Mouse (Mus musculus) heart, adult 8-10 months (tissue): ENCODE measurements around the gene Fgf22. TPM values are rescaled to one million over a fixed set of nuclear protein-coding genes. Genes with fewer than 3 reads are reported as not detected.

ENCODE experiments used
- DNase-seq: peaks from one replicate; pipeline ENCODE4 v3.0.0; 2022; ENCODE audit warnings: low spot score
- total RNA-seq, 4 experiments: library from RNA; stranded (reverse); gene quantifications; 2 replicates each; pipeline ENCODE4 v1.2.4; 2022

Gene Fgf22
- total RNA-seq, 4 experiments from 2014 or later: not detected

GRCm38 (mm10) chr10:79766508-79767325 lies 11.8 kb downstream of the Fgf22 start, which contains the start of gene Rnf126:
Rnf126 (minus strand) TSS chr10:79766952.
- DNase-seq: peak; percentile 99

GRCm38 (mm10) chr10:79767372-79768244 lies 12.7 kb downstream of the Fgf22 start:
- peak; percentile 85 for DNase-seq

- peak; percentile 72 for DNase-seq
Measured at GRCm38 (mm10) chr10:79768400-79768799, 13.5 kb downstream of the Fgf22 start.

GRCm38 (mm10) chr10:79769329-79769728 lies 14.5 kb downstream of the Fgf22 start:
- no peak for DNase-seq

GRCm38 (mm10) chr10:79772320-79772719 lies 17.4 kb downstream of the Fgf22 start:
- no peak for DNase-seq

GRCm38 (mm10) chr10:79773208-79773607 lies 18.3 kb downstream of the Fgf22 start:
- DNase-seq: no peak

GRCm38 (mm10) chr10:79774486-79775279 lies 19.8 kb downstream of the Fgf22 start:
- DNase-seq: no peak

GRCm38 (mm10) chr10:79777103-79777531 lies 22.2 kb downstream of the Fgf22 start, which contains the start of gene Fstl3:
Fstl3 (plus strand) TSS chr10:79777272.
- DNase-seq: no peak

- peak; percentile 31 for DNase-seq
Measured at GRCm38 (mm10) chr10:79778006-79778405, 23.1 kb downstream of the Fgf22 start.

- no peak for DNase-seq
Measured at GRCm38 (mm10) chr10:79779193-79779592, 24.3 kb downstream of the Fgf22 start.

GRCm38 (mm10) chr10:79779784-79780663 lies 25.1 kb downstream of the Fgf22 start:
- DNase-seq: peak; percentile 88

- no peak for DNase-seq
Measured at GRCm38 (mm10) chr10:79780664-79781015, 25.8 kb downstream of the Fgf22 start.

- DNase-seq: no peak
Measured at GRCm38 (mm10) chr10:79781139-79781538, 26.3 kb downstream of the Fgf22 start.

GRCm38 (mm10) chr10:79781956-79782355 lies 27.1 kb downstream of the Fgf22 start:
- no peak for DNase-seq

GRCm38 (mm10) chr10:79783050-79783449 lies 28.2 kb downstream of the Fgf22 start:
- no peak for DNase-seq

GRCm38 (mm10) chr10:79783920-79784800 lies 29.3 kb downstream of the Fgf22 start:
- no peak for DNase-seq

- DNase-seq: peak; percentile 81
Measured at GRCm38 (mm10) chr10:79788386-79789158, 33.7 kb downstream of the Fgf22 start.

- no peak for DNase-seq
Measured at GRCm38 (mm10) chr10:79789581-79789980, 34.7 kb downstream of the Fgf22 start.

GRCm38 (mm10) chr10:79790861-79791260 lies 36.0 kb downstream of the Fgf22 start, which contains the start of gene Prss57:
Prss57 (minus strand) TSS chr10:79790961.
- DNase-seq: no peak
